Mouse (Mus musculus) stomach, adult 2 months (tissue): ENCODE data around the gene Cuedc1. TPM values are rescaled to one million over a fixed set of nuclear protein-coding genes. Genes with fewer than 3 reads are reported as not detected.

Experiments used
- polyA plus RNA-seq: library from polyadenylated mRNA; depleted of rRNA; stranded (reverse); fragments of >200 nt; gene quantifications from 2 replicates; pipeline ENCODE4 v1.2.3, GENCODE M21; 2012; rRNA removed

Cuedc1 gene
- 16.0 and 24.3 TPM in 2 replicates for polyA plus RNA-seq

GRCm38 (mm10) chr11:88098021-88098729, at the start of gene Cuedc1:
TSS of gene Cuedc1 (plus strand) at chr11:88098058.

GRCm38 (mm10) chr11:88067586-88068410, 30.1 kb upstream of the Cuedc1 start, which contains the start of gene Vezf1:
TSS of gene Vezf1 (plus strand) at chr11:88068279.

GRCm38 (mm10) chr11:88203712-88204532, 106.1 kb downstream of the Cuedc1 start, which contains the start of gene Mrps23:
TSS of gene Mrps23 (plus strand) at chr11:88204388.

Other genes with a start within 250 kb of the Cuedc1 start
- 3.6 and 4.6 TPM in 2 replicates for gene Mks1, start 244.8 kb upstream of the Cuedc1 start, polyA plus RNA-seq
- not detected in 2 replicates for gene Epx, start 222.5 kb upstream of the Cuedc1 start, polyA plus RNA-seq
- gene Olfr462, start 205.8 kb upstream of the Cuedc1 start, polyA plus RNA-seq = not detected in 2 replicates
- not detected in 2 replicates for gene Olfr463, start 200.7 kb upstream of the Cuedc1 start, polyA plus RNA-seq
- not detected in 2 replicates for gene Olfr464, start 177.1 kb upstream of the Cuedc1 start, polyA plus RNA-seq
- gene Dynll2, start 110.5 kb upstream of the Cuedc1 start, polyA plus RNA-seq = 36.3 and 56.7 TPM in 2 replicates
- gene Srsf1, start 50.7 kb upstream of the Cuedc1 start, polyA plus RNA-seq = 42.6 and 64.7 TPM in 2 replicates
- 4.4 and 4.7 TPM in 2 replicates for gene Vezf1, start 29.8 kb upstream of the Cuedc1 start, polyA plus RNA-seq
- 17.8 and 20.0 TPM in 2 replicates for gene Mrps23, start 106.3 kb downstream of the Cuedc1 start, polyA plus RNA-seq
- gene Ccdc182, start 196.0 kb downstream of the Cuedc1 start, polyA plus RNA-seq = not detected in 2 replicates